Mouse (Mus musculus) frontal cortex, postnatal 36 days (tissue): Measurements from ENCODE around the gene Spef1.

ENCODE experiments used
- DNase-seq, 2 experiments: peaks; one replicate each; pipeline ENCODE4 v3.0.0; 2022; ENCODE audit warnings: low spot score in 2 of 2

Gene Spef1

DNA sequence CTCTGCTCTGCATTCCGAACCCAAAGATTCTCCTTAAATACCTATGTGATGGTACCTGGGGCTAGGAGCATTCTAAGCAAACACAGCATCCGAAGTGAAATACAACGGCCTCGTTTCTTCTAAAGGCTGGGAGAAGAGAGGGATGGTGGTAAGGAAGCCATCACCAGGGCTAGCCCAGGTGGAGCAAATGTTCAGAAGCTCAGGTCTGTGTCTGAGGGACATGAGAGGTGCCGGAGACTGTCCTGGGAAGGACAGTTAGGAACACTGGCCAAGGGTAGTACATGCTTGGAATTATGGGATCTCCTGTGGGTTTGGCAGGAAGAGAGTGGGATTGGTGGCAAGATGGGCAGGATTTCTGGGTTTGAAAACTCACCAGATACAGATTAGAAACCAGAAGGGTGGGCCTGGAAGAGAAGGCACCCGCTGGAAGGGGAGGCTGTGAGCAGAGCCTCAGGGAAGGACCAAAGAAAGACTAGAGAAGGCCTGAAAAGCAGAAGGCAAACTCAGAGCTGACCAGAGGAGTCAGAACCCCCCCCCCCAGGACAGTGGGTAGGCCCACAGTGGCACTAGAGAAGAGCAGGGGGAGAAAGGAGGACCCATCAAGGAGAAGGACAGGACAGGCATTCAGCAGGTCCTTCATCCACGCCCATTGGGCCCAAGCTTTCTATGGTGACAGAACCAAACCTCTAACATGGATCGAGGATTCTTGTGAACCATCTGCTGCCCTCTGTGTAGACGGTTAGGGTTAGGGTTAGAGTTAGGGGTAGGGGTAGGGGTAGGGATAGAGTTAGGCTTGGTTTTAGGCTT, 61.7 kb downstream of the Spef1 start:
- no peak for DNase-seq

DNA sequence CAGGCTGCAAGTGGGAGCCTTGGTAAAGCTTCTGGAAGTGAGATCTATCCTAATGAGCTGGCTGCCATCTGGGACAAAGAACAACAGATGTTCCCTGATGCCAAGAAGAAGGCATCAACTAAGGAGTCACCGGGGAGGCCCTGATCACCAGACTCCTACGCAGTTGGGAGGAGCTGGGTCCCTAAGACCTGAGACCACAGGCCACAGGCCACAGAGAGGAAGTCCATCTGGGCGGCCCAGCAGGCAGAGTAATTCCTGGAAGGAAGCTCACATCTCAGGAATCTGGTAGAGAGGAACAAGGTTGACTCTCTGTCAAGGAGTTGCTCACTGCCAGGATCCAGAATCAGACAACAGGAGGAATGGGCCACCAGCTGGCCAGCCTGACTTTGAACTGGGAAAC, 62.9 kb downstream of the Spef1 start:
- DNase-seq, result no peak
